In genomic region chr2:93702936-93703926, GRCm38 (mm10) we compare ENCODE assay signal across 21 mouse cellular contexts.
A peak's percentile ranks its signal among the peaks of the same experiment; 100 is the strongest.
DNase-seq lines count a peak whose midpoint lies in the region; ATAC-seq and TF ChIP-seq lines count a peak whose summit lies in the region.
"Had no signal": no experiment of that assay in that cellular context is flagged by ENCODE, and none has a peak within 500 bp of the region (broad histone marks: within the 10 kb centered on the region; RNA-seq: fewer than 3 reads in every experiment).

No protein-coding gene starts in this region.

- WGBS in stomach, postnatal 0 days, result 61% methylated on average over 19 of the region's 19 CpGs
- WGBS in heart, embryonic 11.5 days (ENCODE audit: insufficient replicate concordance), result 82% methylated on average over 19 of the region's 19 CpGs

- H3K4me1 ChIP-seq in stomach, postnatal 0 days (replicated peaks; ENCODE audit: control insufficient read depth, insufficient read depth), result peaks cover 3% of the 10 kb centered on the region; the same call in 1 of the 2 replicates
- peaks cover 4% of the 10 kb centered on the region for H3K4me1 ChIP-seq in heart, embryonic 11.5 days (ENCODE audit: control insufficient read depth, insufficient read depth, low read length)
- H3K4me1 ChIP-seq: forebrain, embryonic 15.5 days; midbrain, embryonic 12.5 days had no signal

- TF ChIP-seq EP300 in stomach, postnatal 0 days (optimal IDR thresholded peaks at IDR 0.05), result no peak

- ATAC-seq in stomach, postnatal 0 days (ENCODE audit: low FRiP score, low TSS enrichment), result 0 out of 2 replicates have a peak, but pooled peaks have one; percentile 38
- no peak for ATAC-seq in heart, embryonic 11.5 days (replicated peaks; ENCODE audit: insufficient number of reproducible peaks, low FRiP score, low TSS enrichment)
- ATAC-seq: forebrain, embryonic 15.5 days; Patski had no signal

- no peaks in the 10 kb centered on the region for H3K36me3 ChIP-seq in stomach, postnatal 0 days (ENCODE audit: control insufficient read depth, insufficient read depth, low read length)
- peaks cover 3% of the 10 kb centered on the region; the same call in 1 of the 2 replicates for H3K36me3 ChIP-seq in heart, embryonic 11.5 days (ENCODE audit: control insufficient read depth, insufficient read depth, low read length)
- H3K36me3 ChIP-seq: forebrain, embryonic 15.5 days had no signal

- 0 out of 2 replicates have a peak, but pooled peaks have one; percentile 13 for TF ChIP-seq CTCF in layer of hippocampus, adult 2 months (conservative IDR thresholded peaks at IDR 0.05)
- TF ChIP-seq CTCF in stomach, postnatal 0 days (IDR thresholded peaks at IDR 0.05; ENCODE audit: low read depth), result no peak

- H3K9ac ChIP-seq in stomach, postnatal 0 days (ENCODE audit: low read length), result no peak overlapping the region
- no peak overlapping the region for H3K9ac ChIP-seq in heart, embryonic 11.5 days (ENCODE audit: low read depth, low read length)
- H3K9ac ChIP-seq: forebrain, embryonic 15.5 days; heart, embryonic 12.5 days; limb, embryonic 15.5 days; midbrain, embryonic 12.5 days had no signal

- no peak overlapping the region for H3K4me3 ChIP-seq in layer of hippocampus, adult 2 months
- H3K4me3 ChIP-seq in stomach, postnatal 0 days (ENCODE audit: low read depth, low read length), result no peak overlapping the region
- H3K4me3 ChIP-seq in heart, embryonic 11.5 days (ENCODE audit: low read depth, low read length), result no peak overlapping the region
- H3K4me3 ChIP-seq: forebrain, embryonic 15.5 days; heart, embryonic 12.5 days; limb, embryonic 15.5 days; midbrain, embryonic 12.5 days; myocyte had no signal

- no peak overlapping the region for H3K4me2 ChIP-seq in stomach, postnatal 0 days (replicated peaks; ENCODE audit: low read depth)
- H3K4me2 ChIP-seq in heart, embryonic 11.5 days, result no peak overlapping the region
- H3K4me2 ChIP-seq: forebrain, embryonic 15.5 days; heart, embryonic 12.5 days; limb, embryonic 15.5 days; midbrain, embryonic 12.5 days had no signal

- H3K27me3 ChIP-seq in stomach, postnatal 0 days (ENCODE audit: control insufficient read depth, insufficient read depth, low read length), result no peaks in the 10 kb centered on the region
- no peaks in the 10 kb centered on the region for H3K27me3 ChIP-seq in heart, embryonic 11.5 days (ENCODE audit: control insufficient read depth, insufficient read depth, low read length)
- H3K27me3 ChIP-seq: CH12.LX; forebrain, embryonic 15.5 days; heart, embryonic 12.5 days; limb, embryonic 15.5 days; midbrain, embryonic 12.5 days; Patski had no signal

- H3K9me3 ChIP-seq in stomach, postnatal 0 days (ENCODE audit: control insufficient read depth, low read length), result no peaks in the 10 kb centered on the region
- no peaks in the 10 kb centered on the region for H3K9me3 ChIP-seq in heart, embryonic 11.5 days (replicated peaks; ENCODE audit: control insufficient read depth, low read length)
- H3K9me3 ChIP-seq: forebrain, embryonic 15.5 days; heart, embryonic 12.5 days; limb, embryonic 15.5 days; midbrain, embryonic 12.5 days had no signal

- H3K27ac ChIP-seq in layer of hippocampus, adult 2 months, result no peak overlapping the region
- H3K27ac ChIP-seq in stomach, postnatal 0 days (replicated peaks), result peak overlapping the region; percentile 53; the same call in 1 of the 2 replicates
- no peak overlapping the region for H3K27ac ChIP-seq in heart, embryonic 11.5 days (ENCODE audit: low read depth, low read length)
- H3K27ac ChIP-seq: forebrain, embryonic 15.5 days; limb, embryonic 15.5 days; midbrain, embryonic 12.5 days had no signal

- peak; percentile 47 for DNase-seq in embryo, embryonic 11 days
- DNase-seq in embryo, embryonic 10 days (ENCODE audit: low spot score), result no peak
- no peak for DNase-seq in layer of hippocampus, adult 2 months (ENCODE audit: low spot score in 2 of 2)
- DNase-seq in layer of hippocampus, postnatal 14 days (ENCODE audit: low spot score in 2 of 2), result no peak
- peak; percentile 48 for DNase-seq in kidney, postnatal 14 days
- no peak for DNase-seq in stomach, postnatal 0 days (ENCODE audit: low spot score)
- no peak for DNase-seq in adrenal gland, adult 8-10 months
- DNase-seq: cerebellum, adult 11-12 months; gastrocnemius, postnatal 10 days; heart, postnatal 36 days; lung, adult 18-20 months; lung, postnatal 36 days; right cerebral cortex, postnatal 25 days had no signal

Comparison
In these comparisons a context has a peak if more than half of its experiments do, and no peak if none do; other contexts are left out.
1. DNase-seq: peak in embryo, embryonic 11 days (single experiment) and kidney, postnatal 14 days (single experiment); none in embryo, embryonic 10 days (single experiment), layer of hippocampus, adult 2 months (0 of 2), layer of hippocampus, postnatal 14 days (0 of 2), stomach, postnatal 0 days (single experiment) and adrenal gland, adult 8-10 months (single experiment).